In genomic region chr2:157030804-157031203, GRCm38 (mm10) we compare ENCODE assay signal across 7 mouse cellular contexts. TPM values are rescaled to one million over a fixed set of nuclear protein-coding genes. Genes with fewer than 3 reads are reported as not detected.
A peak's percentile ranks its signal among the peaks of the same experiment; 100 is the strongest.
DNase-seq lines count a peak whose midpoint lies in the region; ATAC-seq lines count a peak whose summit lies in the region.

No protein-coding gene starts in this region.

- no peak overlapping the region for H3K9ac ChIP-seq in forebrain, embryonic 14.5 days (ENCODE audit: low read length)
- H3K9ac ChIP-seq in hindbrain, embryonic 11.5 days (ENCODE audit: low read depth, low read length), result no peak overlapping the region

- H3K36me3 ChIP-seq in forebrain, embryonic 14.5 days (ENCODE audit: control insufficient read depth, insufficient read depth, low read length), result peaks cover 84% of the 10 kb centered on the region
- peaks cover 32% of the 10 kb centered on the region for H3K36me3 ChIP-seq in hindbrain, embryonic 11.5 days (ENCODE audit: control insufficient read depth, insufficient read depth, low read length)

- no peak overlapping the region for H3K4me2 ChIP-seq in forebrain, embryonic 14.5 days (ENCODE audit: low read length)
- no peak overlapping the region for H3K4me2 ChIP-seq in hindbrain, embryonic 11.5 days (replicated peaks; ENCODE audit: low read depth, low read length)

- peak; percentile 72 for ATAC-seq in forebrain, embryonic 14.5 days
- ATAC-seq in hindbrain, embryonic 11.5 days (ENCODE audit: low FRiP score), result no peak; the same call in 1 of the 2 replicates
- ATAC-seq in megakaryocyte-erythroid progenitor cell, adult 5-6 weeks (replicated peaks; ENCODE audit: low FRiP score, low TSS enrichment, poor library complexity, severe bottlenecking), result peak; percentile 43

- H3K27ac ChIP-seq in forebrain, embryonic 14.5 days (ENCODE audit: low read depth, low read length), result no peak overlapping the region
- no peak overlapping the region for H3K27ac ChIP-seq in hindbrain, embryonic 11.5 days (ENCODE audit: low read depth, low read length)

- H3K4me3 ChIP-seq in forebrain, embryonic 14.5 days (ENCODE audit: low read depth, low read length), result no peak overlapping the region
- no peak overlapping the region for H3K4me3 ChIP-seq in hindbrain, embryonic 11.5 days (ENCODE audit: low read depth, low read length)

- no peaks in the 10 kb centered on the region for H3K4me1 ChIP-seq in forebrain, embryonic 14.5 days (ENCODE audit: control insufficient read depth, insufficient read depth, low read length)
- no peaks in the 10 kb centered on the region for H3K4me1 ChIP-seq in hindbrain, embryonic 11.5 days (replicated peaks; ENCODE audit: control insufficient read depth, insufficient read depth, low read length)

- DNase-seq in MN1 (ENCODE audit: low spot score), result peak; percentile 76
- peak; percentile 75 for DNase-seq in c-Kit-positive CD71-positive TER-119-negative erythroid progenitor cells, embryonic 14.5 days (ENCODE audit: low read depth)
- peak; percentile 87 for DNase-seq in forebrain, embryonic 14.5 days (ENCODE audit: low spot score)
- peak; percentile 91 for DNase-seq in hindbrain, embryonic 11.5 days (ENCODE audit: low spot score)
- peak; percentile 82 for DNase-seq in layer of hippocampus, postnatal 36 days
- peak; percentile 74 for DNase-seq in skeletal muscle tissue, adult 2 months (ENCODE audit: low read depth, low spot score)

- H3K9me3 ChIP-seq in forebrain, embryonic 14.5 days (replicated peaks; ENCODE audit: control insufficient read depth, low read length), result no peaks in the 10 kb centered on the region
- no peaks in the 10 kb centered on the region for H3K9me3 ChIP-seq in hindbrain, embryonic 11.5 days (ENCODE audit: control insufficient read depth, low read length)

- H3K27me3 ChIP-seq in forebrain, embryonic 14.5 days (replicated peaks; ENCODE audit: control insufficient read depth, insufficient read depth, low read length), result no peaks in the 10 kb centered on the region
- H3K27me3 ChIP-seq in hindbrain, embryonic 11.5 days (ENCODE audit: control insufficient read depth, insufficient read depth, low read length), result no peaks in the 10 kb centered on the region

- WGBS in forebrain, embryonic 14.5 days, result 47% methylated on average over 9 of the region's 9 CpGs
- WGBS in hindbrain, embryonic 11.5 days, result 47% methylated on average over 9 of the region's 9 CpGs

RNA-seq across cellular contexts. Expression of gene Dsn1, which starts 23.9 kb away (rescaled TPM):
- 24.5 and 27.7 TPM in 2 replicates for polyA plus RNA-seq in forebrain, embryonic 14.5 days (2014; fragmentation: Nextera tagmentation; extraction: Ambion mirVana)
- polyA plus RNA-seq in hindbrain, embryonic 11.5 days (2014; fragmentation: Nextera tagmentation; extraction: Ambion mirVana), result 42.1 and 44.7 TPM in 2 replicates
- 1 to 10 TPM; 3.3 to 5.5 TPM for total RNA-seq in layer of hippocampus, postnatal 36 days (2021)
- 31.8 and 35.1 TPM in 2 replicates for total RNA-seq in megakaryocyte-erythroid progenitor cell, adult 5-6 weeks (2014; fragmentation: Nextera tagmentation)
- total RNA-seq in megakaryocyte-erythroid progenitor cell, adult 5-6 weeks (2017), result 34.1 and 93.4 TPM in 2 replicates

RNA-seq across cellular contexts. Expression of gene Ndrg3, which starts 38.9 kb away (rescaled TPM):
- polyA plus RNA-seq in forebrain, embryonic 14.5 days (2014; fragmentation: Nextera tagmentation; extraction: Ambion mirVana), result 93.6 and 106 TPM in 2 replicates
- polyA plus RNA-seq in hindbrain, embryonic 11.5 days (2014; fragmentation: Nextera tagmentation; extraction: Ambion mirVana), result 48.2 and 50.2 TPM in 2 replicates
- 100 to 1,000 TPM; 415 to 419 TPM for total RNA-seq in layer of hippocampus, postnatal 36 days (2021)
- 29.3 and 32.0 TPM in 2 replicates for total RNA-seq in megakaryocyte-erythroid progenitor cell, adult 5-6 weeks (2014; fragmentation: Nextera tagmentation)
- 26.6 and 35.7 TPM in 2 replicates for total RNA-seq in megakaryocyte-erythroid progenitor cell, adult 5-6 weeks (2017)

RNA-seq across cellular contexts. Expression of gene Soga1, which starts 48.2 kb away (rescaled TPM):
- 5.9 and 8.1 TPM in 2 replicates for polyA plus RNA-seq in forebrain, embryonic 14.5 days (2014; fragmentation: Nextera tagmentation; extraction: Ambion mirVana)
- 7.2 and 9.8 TPM in 2 replicates for polyA plus RNA-seq in hindbrain, embryonic 11.5 days (2014; fragmentation: Nextera tagmentation; extraction: Ambion mirVana)
- total RNA-seq in layer of hippocampus, postnatal 36 days (2021), result 10 to 100 TPM; 37.4 to 37.6 TPM
- total RNA-seq in megakaryocyte-erythroid progenitor cell, adult 5-6 weeks (2014; fragmentation: Nextera tagmentation), result 11.0 and 11.7 TPM in 2 replicates
- total RNA-seq in megakaryocyte-erythroid progenitor cell, adult 5-6 weeks (2017), result 5.6 and 8.6 TPM in 2 replicates

RNA-seq across cellular contexts. Expression of gene Tldc2, which starts 56.1 kb away (rescaled TPM):
- polyA plus RNA-seq in forebrain, embryonic 14.5 days (2014; fragmentation: Nextera tagmentation; extraction: Ambion mirVana), result not detected in 2 replicates
- not detected in 2 replicates for polyA plus RNA-seq in hindbrain, embryonic 11.5 days (2014; fragmentation: Nextera tagmentation; extraction: Ambion mirVana)
- not detected for total RNA-seq in layer of hippocampus, postnatal 36 days (2021)
- total RNA-seq in megakaryocyte-erythroid progenitor cell, adult 5-6 weeks (2014; fragmentation: Nextera tagmentation), result not detected in 2 replicates
- not detected in 2 replicates for total RNA-seq in megakaryocyte-erythroid progenitor cell, adult 5-6 weeks (2017)

Comparison
In these comparisons a context has a peak if more than half of its experiments do, and no peak if none do; other contexts are left out.
1. RNA of gene Dsn1, which starts 23.9 kb away (total RNA-seq): 31.8 to 93.4 TPM in megakaryocyte-erythroid progenitor cell, adult 5-6 weeks; 3.3 to 5.5 TPM in layer of hippocampus, postnatal 36 days; every median in the first group is over 4 times any median in the second.
2. RNA of gene Ndrg3, which starts 38.9 kb away (total RNA-seq): 415 to 419 TPM in layer of hippocampus, postnatal 36 days; 26.6 to 35.7 TPM in megakaryocyte-erythroid progenitor cell, adult 5-6 weeks; every median in the first group is over 10 times any median in the second.
3. Peak in every context shown above with its lines, with median percentiles within 50 percentile points of each other: DNase-seq.